Mouse (Mus musculus) thymus, adult 2 months (tissue): ENCODE measurements at regions not wholly inside any gene's neighbourhood (a gene's known extent, or its start where the extent isn't known, plus 50 kb on each side); places are given as distances from the start of the nearest gene placed in this dataset.

ENCODE experiments used
- DNase-seq: peaks from one replicate; pipeline ENCODE4 v3.0.0; 2021
- H3K27ac ChIP-seq: fragments of 200-500 bp; 2 replicates; pipeline ENCODE4 v1.5.1; 2012; ENCODE audit warnings: low read length, control low read depth; ENCODE audit not compliant: control insufficient read depth, insufficient read depth
- H3K27me3 ChIP-seq: fragments of 200-500 bp; 2 replicates; pipeline ENCODE4 v1.6.1; 2012; ENCODE audit warnings: mild to moderate bottlenecking, low read length, moderate library complexity, mixed read lengths; ENCODE audit not compliant: control insufficient read depth, insufficient read depth
- H3K36me3 ChIP-seq: fragments of 200-500 bp; 2 replicates; pipeline ENCODE4 v1.6.1; 2012; ENCODE audit warnings: mild to moderate bottlenecking, low read length, moderate library complexity; ENCODE audit not compliant: control insufficient read depth, insufficient read depth
- H3K4me1 ChIP-seq: fragments of 200-500 bp; replicated peaks from 2 replicates; pipeline ENCODE4 v1.6.1; 2012; ENCODE audit warnings: low read length; ENCODE audit not compliant: control insufficient read depth, insufficient read depth
- H3K4me3 ChIP-seq: fragments of 200-500 bp; 2 replicates; pipeline ENCODE4 v1.5.1; 2012; ENCODE audit warnings: mild to moderate bottlenecking, low read length, control low read depth, moderate library complexity; ENCODE audit not compliant: control insufficient read depth, insufficient read depth
- CTCF ChIP-seq: fragments of 200-500 bp; IDR thresholded peaks from 2 replicates; pipeline ENCODE4 v1.5.1; 2012; ENCODE audit warnings: mild to moderate bottlenecking, control low read depth, low read length, moderate library complexity, borderline replicate concordance; ENCODE audit not compliant: control insufficient read depth, poor library complexity, insufficient read depth; ENCODE audit errors: extremely low read depth
- POLR2A ChIP-seq: fragments of 200-500 bp; IDR thresholded peaks from 2 replicates; pipeline ENCODE4 v1.6.1; 2012; ENCODE audit warnings: mild to moderate bottlenecking, low read length, control low read depth, moderate library complexity; ENCODE audit not compliant: control insufficient read depth, poor library complexity, insufficient read depth; ENCODE audit errors: extremely low read depth
- WGBS: fragments of 180-500 bp; shearing (Covaris S2); methylation state at CpG from one replicate; pipeline ENCODE4 v1.1.7; 2018; 5-methylcytosine and 5-hydroxymethylcytosine counted together

GRCm38 (mm10) chr2:61246691-61247258 lies 283.8 kb upstream of the Rbms1 start:
- no peak for TF ChIP-seq POLR2A
- TF ChIP-seq CTCF, result no peak
- H3K4me1 ChIP-seq, result no peaks in the 10 kb centered on the region
- no peak overlapping the region for H3K4me3 ChIP-seq
- no peaks in the 10 kb centered on the region for H3K36me3 ChIP-seq
- no peak overlapping the region for H3K27ac ChIP-seq
- H3K27me3 ChIP-seq, result no peaks in the 10 kb centered on the region
- WGBS, result 39% methylated on average over 3 of the region's 3 CpGs
- DNase-seq, result no peak

DNA sequence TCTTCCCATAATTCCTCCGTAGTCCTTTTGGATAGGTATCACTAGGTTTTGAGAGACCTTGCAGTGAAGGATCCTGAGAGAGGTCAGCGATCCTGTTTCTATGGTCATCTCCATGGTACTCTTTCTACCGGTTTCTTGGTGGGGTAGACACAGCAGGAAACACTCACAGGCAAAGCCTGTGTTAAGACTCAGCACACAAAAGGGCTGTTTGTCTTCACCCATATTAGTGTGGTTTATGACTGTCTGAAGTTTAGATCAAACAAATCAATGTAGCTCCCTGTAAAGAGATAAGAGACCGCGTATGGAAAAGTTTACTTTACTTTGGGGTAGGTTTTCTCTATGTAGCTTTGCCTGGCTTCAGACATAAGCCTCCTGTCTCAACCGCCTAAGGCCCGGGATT lies 282.5 kb upstream of the Rbms1 start:
- no peak for TF ChIP-seq CTCF
- TF ChIP-seq POLR2A, result no peak
- H3K27ac ChIP-seq, result no peak overlapping the region
- no peaks in the 10 kb centered on the region for H3K36me3 ChIP-seq
- no peak overlapping the region for H3K4me3 ChIP-seq
- DNase-seq, result no peak
- H3K27me3 ChIP-seq, result no peaks in the 10 kb centered on the region
- no peaks in the 10 kb centered on the region for H3K4me1 ChIP-seq
- WGBS, result 95% methylated on average over 7 of the region's 7 CpGs

DNA sequence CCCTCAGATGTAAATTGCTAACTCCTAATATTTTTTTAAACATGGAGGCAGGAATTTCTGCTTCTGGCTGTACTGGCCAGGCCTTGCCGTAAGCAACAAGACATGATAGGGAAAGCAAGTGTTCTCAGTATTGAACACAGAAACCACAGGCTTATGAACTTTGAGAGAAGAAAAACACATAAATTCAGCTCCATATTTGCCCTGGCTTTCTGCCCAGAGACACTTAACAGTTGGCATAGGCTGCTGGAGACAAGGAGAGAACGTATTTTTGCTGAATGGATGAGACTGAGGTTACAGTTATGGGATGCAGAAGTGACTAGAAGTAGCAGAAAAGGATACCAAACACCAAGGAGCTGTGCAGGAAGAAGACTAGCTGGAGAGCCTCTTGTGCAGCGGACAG lies 258.7 kb upstream of the Rbms1 start:
- Histone ChIP-seq H3K36me3 (no peaks in the 10 kb centered on the region), H3K27ac (no peak overlapping the region), H3K4me3 (no peak overlapping the region), H3K4me1 (no peaks in the 10 kb centered on the region), H3K27me3 (no peaks in the 10 kb centered on the region)
- WGBS, result 90% methylated on average over 3 of the region's 3 CpGs
- DNase-seq, result no peak
- no peak for TF ChIP-seq POLR2A

- whole genome bisulfite sequencing, result 92% methylated on average over 2 of the region's 2 CpGs
Observed at GRCm38 (mm10) chr2:61221157-61221556, 258.2 kb upstream of the Rbms1 start.

DNA sequence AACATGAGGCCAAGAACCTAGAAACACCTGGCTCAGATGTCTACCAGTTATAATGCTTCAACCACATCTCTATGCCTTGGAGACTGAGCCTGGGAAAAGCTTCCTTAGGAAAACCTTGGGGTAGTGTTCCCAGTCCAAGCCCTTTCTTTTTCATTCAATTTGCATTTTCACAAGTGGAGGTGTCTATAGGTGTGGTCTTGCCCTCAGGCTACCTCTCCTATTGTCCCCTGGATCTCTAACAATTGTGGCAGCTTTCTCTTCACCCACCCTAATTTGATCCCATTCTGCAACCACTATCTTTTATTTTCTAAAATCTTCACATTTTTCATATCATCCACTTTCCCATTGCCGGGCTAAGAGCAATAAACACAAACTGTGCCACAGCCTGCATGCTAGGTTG lies 251.0 kb upstream of the Rbms1 start:
- no peak overlapping the region for H3K27ac ChIP-seq
- no peaks in the 10 kb centered on the region for H3K27me3 ChIP-seq
- 95% methylated on average over 1 of the region's 1 CpGs for WGBS
- TF ChIP-seq CTCF (no peak), POLR2A (no peak)
- H3K4me1 ChIP-seq, result no peaks in the 10 kb centered on the region
- no peaks in the 10 kb centered on the region for H3K36me3 ChIP-seq
- no peak for DNase-seq
- H3K4me3 ChIP-seq, result no peak overlapping the region

More at GRCm38 (mm10) chr2:61221157-61221556, 258.2 kb upstream of the Rbms1 start:
- no peak for DNase-seq
- H3K36me3 ChIP-seq, result no peaks in the 10 kb centered on the region
- H3K4me1 ChIP-seq, result no peaks in the 10 kb centered on the region
- no peak overlapping the region for H3K4me3 ChIP-seq
- H3K27ac ChIP-seq, result no peak overlapping the region
- H3K27me3 ChIP-seq, result no peaks in the 10 kb centered on the region
- TF ChIP-seq CTCF (no peak), POLR2A (no peak)

- DNase-seq, result no peak
- Histone ChIP-seq H3K4me1 (no peaks in the 10 kb centered on the region), H3K4me3 (no peak overlapping the region), H3K27ac (no peak overlapping the region), H3K36me3 (no peaks in the 10 kb centered on the region), H3K27me3 (no peaks in the 10 kb centered on the region)
- TF ChIP-seq CTCF, result no peak
- no peak for TF ChIP-seq POLR2A
Observed at GRCm38 (mm10) chr2:61201387-61201786, 238.4 kb upstream of the Rbms1 start.

- H3K27me3 ChIP-seq, result no peaks in the 10 kb centered on the region
- TF ChIP-seq CTCF (no peak), POLR2A (no peak)
- H3K4me1 ChIP-seq, result no peaks in the 10 kb centered on the region
- H3K36me3 ChIP-seq, result no peaks in the 10 kb centered on the region
- no peak for DNase-seq
- WGBS, result 78% methylated on average over 2 of the region's 2 CpGs
- no peak overlapping the region for H3K27ac ChIP-seq
- H3K4me3 ChIP-seq, result no peak overlapping the region
Observed at GRCm38 (mm10) chr2:61193976-61194375, 231.0 kb upstream of the Rbms1 start.
